Comparison of ENCODE assay signal across 26 mouse cellular contexts in the genomic region with DNA sequence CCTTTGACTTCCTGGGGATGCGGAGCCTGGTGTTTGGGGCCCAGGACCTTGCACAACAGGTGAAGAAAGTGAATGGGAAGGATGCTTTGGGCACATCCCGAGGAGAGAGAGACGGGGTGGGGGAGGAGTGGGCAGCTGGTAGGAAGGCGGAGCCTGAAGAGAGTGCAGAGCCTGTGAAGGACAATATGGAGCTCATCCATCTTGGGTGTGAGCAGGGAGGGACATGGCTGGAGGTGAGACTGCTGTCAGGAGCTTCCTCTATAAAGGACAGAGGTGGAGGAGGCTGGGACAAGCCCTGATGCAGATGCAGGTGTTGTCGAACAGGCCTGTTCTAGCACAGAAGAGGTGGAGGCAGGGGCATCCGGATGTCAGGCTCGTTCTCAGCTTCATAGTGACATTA. TPM values are rescaled to one million over a fixed set of nuclear protein-coding genes. Genes with fewer than 3 reads are reported as not detected.
DNase-seq lines count a peak whose midpoint lies in the region; ATAC-seq lines count a peak whose summit lies in the region.
"Had no signal": no experiment of that assay in that cellular context is flagged by ENCODE, and none has a peak within 500 bp of the region (broad histone marks: within the 10 kb centered on the region; RNA-seq: fewer than 3 reads in every experiment).

No protein-coding gene starts in this region.

- H3K36me3 ChIP-seq in embryonic facial prominence, embryonic 12.5 days: 0 out of 2 replicates have a peak, but pooled peaks cover 5% of the 10 kb centered on the region
- peaks cover 2% of the 10 kb centered on the region; the same call in 1 of the 2 replicates for H3K36me3 ChIP-seq in embryonic facial prominence, embryonic 10.5 days (replicated peaks)
- H3K36me3 ChIP-seq in hindbrain, embryonic 14.5 days (replicated peaks; ENCODE audit: control insufficient read depth, insufficient read depth): no peaks in the 10 kb centered on the region
- H3K36me3 ChIP-seq in hindbrain, embryonic 12.5 days: peaks cover 3% of the 10 kb centered on the region; the same call in 1 of the 2 replicates
- H3K36me3 ChIP-seq in midbrain, embryonic 12.5 days: 0 out of 2 replicates have a peak, but pooled peaks cover 9% of the 10 kb centered on the region
- H3K36me3 ChIP-seq in midbrain, embryonic 14.5 days (ENCODE audit: control insufficient read depth, insufficient read depth, low read length): peaks cover 8% of the 10 kb centered on the region; the same call in 1 of the 2 replicates
- peaks cover 9% of the 10 kb centered on the region; the same call in 1 of the 2 replicates for H3K36me3 ChIP-seq in embryonic facial prominence, embryonic 13.5 days
- H3K36me3 ChIP-seq: forebrain, embryonic 15.5 days; heart, embryonic 13.5 days; intestine, embryonic 15.5 days had no signal

- no peak for DNase-seq in embryonic facial prominence, embryonic 10.5 days (ENCODE audit: low spot score)
- DNase-seq in hindbrain, embryonic 14.5 days (ENCODE audit: low spot score): no peak
- DNase-seq in midbrain, embryonic 14.5 days: no peak
- no peak for DNase-seq in left cerebral cortex, postnatal 36 days (ENCODE audit: low spot score in 2 of 2)
- DNase-seq: adrenal gland, adult 2 months; adrenal gland, postnatal 14 days; cerebellum, adult 11 months; cerebellum, adult 2 months; cerebellum, adult 9-11 months; cerebellum, postnatal 25 days; gastrocnemius, postnatal 25 days; heart, adult 2 months; heart, postnatal 14 days had no signal

- 57% methylated on average over 7 of the region's 7 CpGs for WGBS in embryonic facial prominence, embryonic 12.5 days
- 55% methylated on average over 7 of the region's 7 CpGs for WGBS in embryonic facial prominence, embryonic 10.5 days
- 54% methylated on average over 7 of the region's 7 CpGs for WGBS in hindbrain, embryonic 14.5 days
- 59% methylated on average over 7 of the region's 7 CpGs for WGBS in hindbrain, embryonic 12.5 days
- 57% methylated on average over 7 of the region's 7 CpGs for WGBS in midbrain, embryonic 12.5 days
- 65% methylated on average over 7 of the region's 7 CpGs for WGBS in midbrain, embryonic 14.5 days
- WGBS in embryonic facial prominence, embryonic 13.5 days: 62% methylated on average over 7 of the region's 7 CpGs

- H3K9me3 ChIP-seq in embryonic facial prominence, embryonic 12.5 days: no peaks in the 10 kb centered on the region
- H3K9me3 ChIP-seq in embryonic facial prominence, embryonic 10.5 days: no peaks in the 10 kb centered on the region
- no peaks in the 10 kb centered on the region for H3K9me3 ChIP-seq in hindbrain, embryonic 14.5 days (ENCODE audit: control insufficient read depth, low read length)
- H3K9me3 ChIP-seq in hindbrain, embryonic 12.5 days (replicated peaks): no peaks in the 10 kb centered on the region
- H3K9me3 ChIP-seq in midbrain, embryonic 12.5 days: no peaks in the 10 kb centered on the region
- no peaks in the 10 kb centered on the region for H3K9me3 ChIP-seq in midbrain, embryonic 14.5 days (ENCODE audit: control insufficient read depth, low read length)
- no peaks in the 10 kb centered on the region for H3K9me3 ChIP-seq in embryonic facial prominence, embryonic 13.5 days
- H3K9me3 ChIP-seq: embryonic facial prominence, embryonic 15.5 days; forebrain, embryonic 12.5 days; forebrain, embryonic 15.5 days; heart, embryonic 10.5 days; heart, embryonic 13.5 days; hindbrain, embryonic 15.5 days; intestine, embryonic 15.5 days had no signal

- H3K4me1 ChIP-seq in embryonic facial prominence, embryonic 12.5 days: peaks cover 19% of the 10 kb centered on the region
- H3K4me1 ChIP-seq in embryonic facial prominence, embryonic 10.5 days: peaks cover 24% of the 10 kb centered on the region
- peaks cover 13% of the 10 kb centered on the region; the same call in 1 of the 2 replicates for H3K4me1 ChIP-seq in hindbrain, embryonic 14.5 days (replicated peaks; ENCODE audit: control insufficient read depth, insufficient read depth, low read length)
- H3K4me1 ChIP-seq in hindbrain, embryonic 12.5 days: peaks cover 14% of the 10 kb centered on the region
- H3K4me1 ChIP-seq in midbrain, embryonic 12.5 days: peaks cover 15% of the 10 kb centered on the region; the same call in 1 of the 2 replicates
- H3K4me1 ChIP-seq in midbrain, embryonic 14.5 days (ENCODE audit: control insufficient read depth, insufficient read depth, low read length): peaks cover 15% of the 10 kb centered on the region; the same call in 1 of the 2 replicates
- H3K4me1 ChIP-seq in embryonic facial prominence, embryonic 13.5 days: peaks cover 21% of the 10 kb centered on the region

- peaks cover 30% of the 10 kb centered on the region for H3K27me3 ChIP-seq in embryonic facial prominence, embryonic 12.5 days
- peaks cover 61% of the 10 kb centered on the region for H3K27me3 ChIP-seq in embryonic facial prominence, embryonic 10.5 days (replicated peaks; ENCODE audit: low read depth, poor library complexity, severe bottlenecking)
- H3K27me3 ChIP-seq in hindbrain, embryonic 14.5 days (ENCODE audit: control insufficient read depth, insufficient read depth, low read length): peaks cover 42% of the 10 kb centered on the region
- peaks cover 52% of the 10 kb centered on the region for H3K27me3 ChIP-seq in hindbrain, embryonic 12.5 days
- H3K27me3 ChIP-seq in midbrain, embryonic 12.5 days: peaks cover 65% of the 10 kb centered on the region
- peaks cover 34% of the 10 kb centered on the region for H3K27me3 ChIP-seq in midbrain, embryonic 14.5 days (ENCODE audit: control insufficient read depth, insufficient read depth, low read length)
- peaks cover 44% of the 10 kb centered on the region for H3K27me3 ChIP-seq in embryonic facial prominence, embryonic 13.5 days

- no peak for ATAC-seq in embryonic facial prominence, embryonic 12.5 days (ENCODE audit: insufficient number of reproducible peaks, insufficient read depth, low FRiP score, low TSS enrichment)
- no peak for ATAC-seq in hindbrain, embryonic 14.5 days (ENCODE audit: low FRiP score)
- no peak for ATAC-seq in hindbrain, embryonic 12.5 days (ENCODE audit: low FRiP score)
- no peak for ATAC-seq in midbrain, embryonic 12.5 days (ENCODE audit: low FRiP score, low read depth)
- ATAC-seq in midbrain, embryonic 14.5 days (ENCODE audit: low FRiP score, low TSS enrichment): no peak
- ATAC-seq in embryonic facial prominence, embryonic 13.5 days (ENCODE audit: insufficient number of reproducible peaks, insufficient read depth, low FRiP score, low TSS enrichment, low read depth): no peak
- ATAC-seq: forebrain, embryonic 15.5 days had no signal

- H3K4me2 ChIP-seq in embryonic facial prominence, embryonic 12.5 days (replicated peaks): no peak overlapping the region
- H3K4me2 ChIP-seq in hindbrain, embryonic 14.5 days (replicated peaks): no peak overlapping the region
- no peak overlapping the region for H3K4me2 ChIP-seq in hindbrain, embryonic 12.5 days (replicated peaks)
- no peak overlapping the region for H3K4me2 ChIP-seq in midbrain, embryonic 12.5 days (replicated peaks)
- H3K4me2 ChIP-seq in midbrain, embryonic 14.5 days (ENCODE audit: low read length): no peak overlapping the region
- H3K4me2 ChIP-seq in embryonic facial prominence, embryonic 13.5 days: no peak overlapping the region
- H3K4me2 ChIP-seq: forebrain, embryonic 15.5 days had no signal

- 0 out of 2 replicates have a peak overlapping the region, but pooled peaks have one; percentile 7 for H3K9ac ChIP-seq in embryonic facial prominence, embryonic 12.5 days
- H3K9ac ChIP-seq in hindbrain, embryonic 14.5 days: 0 out of 2 replicates have a peak overlapping the region, but pooled peaks have one; percentile 7
- H3K9ac ChIP-seq in hindbrain, embryonic 12.5 days: no peak overlapping the region
- 0 out of 2 replicates have a peak overlapping the region, but pooled peaks have one; percentile 11 for H3K9ac ChIP-seq in midbrain, embryonic 12.5 days (replicated peaks)
- no peak overlapping the region for H3K9ac ChIP-seq in midbrain, embryonic 14.5 days (replicated peaks; ENCODE audit: low read length)
- H3K9ac ChIP-seq in embryonic facial prominence, embryonic 13.5 days: 0 out of 2 replicates have a peak overlapping the region, but pooled peaks have one; percentile 3
- H3K9ac ChIP-seq: embryonic facial prominence, embryonic 15.5 days; forebrain, embryonic 15.5 days; hindbrain, embryonic 15.5 days had no signal

- H3K4me3 ChIP-seq in embryonic facial prominence, embryonic 12.5 days: no peak overlapping the region
- no peak overlapping the region for H3K4me3 ChIP-seq in embryonic facial prominence, embryonic 10.5 days
- H3K4me3 ChIP-seq in hindbrain, embryonic 14.5 days (replicated peaks; ENCODE audit: low read length): no peak overlapping the region
- no peak overlapping the region for H3K4me3 ChIP-seq in hindbrain, embryonic 12.5 days
- H3K4me3 ChIP-seq in midbrain, embryonic 12.5 days: no peak overlapping the region
- no peak overlapping the region for H3K4me3 ChIP-seq in midbrain, embryonic 14.5 days (replicated peaks; ENCODE audit: low read depth, low read length)
- H3K4me3 ChIP-seq in embryonic facial prominence, embryonic 13.5 days: no peak overlapping the region
- H3K4me3 ChIP-seq: erythroblast, embryonic 14.5 days; forebrain, embryonic 15.5 days; heart, adult 2 months; hindbrain, embryonic 15.5 days had no signal

- intact Hi-C loops in left cerebral cortex, postnatal 36 days (cut with DNase I): no loop called here

- H3K27ac ChIP-seq in embryonic facial prominence, embryonic 12.5 days: no peak overlapping the region
- H3K27ac ChIP-seq in embryonic facial prominence, embryonic 10.5 days (replicated peaks): no peak overlapping the region
- H3K27ac ChIP-seq in hindbrain, embryonic 14.5 days: no peak overlapping the region
- no peak overlapping the region for H3K27ac ChIP-seq in hindbrain, embryonic 12.5 days
- no peak overlapping the region for H3K27ac ChIP-seq in midbrain, embryonic 12.5 days (replicated peaks)
- no peak overlapping the region for H3K27ac ChIP-seq in midbrain, embryonic 14.5 days (replicated peaks; ENCODE audit: low read depth, low read length)
- no peak overlapping the region for H3K27ac ChIP-seq in embryonic facial prominence, embryonic 13.5 days
- H3K27ac ChIP-seq: embryonic facial prominence, embryonic 15.5 days; forebrain, embryonic 12.5 days; forebrain, embryonic 15.5 days; heart, adult 2 months; heart, embryonic 10.5 days; heart, embryonic 13.5 days; hindbrain, embryonic 15.5 days; intestine, embryonic 15.5 days had no signal

RNA-seq across cellular contexts. Expression of gene Fam129c, which starts 6.6 kb away (rescaled TPM):
- 4.5 and 6.2 TPM in 2 replicates for polyA plus RNA-seq in embryonic facial prominence, embryonic 12.5 days (2016; fragmentation: Nextera tagmentation; extraction: Ambion mirVana)
- polyA plus RNA-seq in embryonic facial prominence, embryonic 10.5 days (2016; fragmentation: Nextera tagmentation; extraction: Ambion mirVana): 4.8 and 5.0 TPM in 2 replicates
- polyA plus RNA-seq in hindbrain, embryonic 14.5 days (2014; fragmentation: Nextera tagmentation; extraction: Ambion mirVana): 5.2 and 5.7 TPM in 2 replicates
- 5.3 and 6.3 TPM in 2 replicates for polyA plus RNA-seq in hindbrain, embryonic 12.5 days (2016; fragmentation: Nextera tagmentation; extraction: Ambion mirVana)
- 6.5 and 6.9 TPM in 2 replicates for polyA plus RNA-seq in midbrain, embryonic 12.5 days (2016; fragmentation: Nextera tagmentation; extraction: Ambion mirVana)
- polyA plus RNA-seq in midbrain, embryonic 14.5 days (2014; fragmentation: Nextera tagmentation; extraction: Ambion mirVana): 6.3 and 8.5 TPM in 2 replicates
- 4.8 and 7.7 TPM in 2 replicates for polyA plus RNA-seq in embryonic facial prominence, embryonic 13.5 days (2015; fragmentation: Nextera tagmentation; extraction: Ambion mirVana)
- total RNA-seq in left cerebral cortex, postnatal 36 days (2021): 1 to 10 TPM; 3.9 to 4.0 TPM

RNA-seq across cellular contexts. Expression of gene Colgalt1, which starts 6.8 kb away (rescaled TPM):
- 72.7 and 72.8 TPM in 2 replicates for polyA plus RNA-seq in embryonic facial prominence, embryonic 12.5 days (2016; fragmentation: Nextera tagmentation; extraction: Ambion mirVana)
- polyA plus RNA-seq in embryonic facial prominence, embryonic 10.5 days (2016; fragmentation: Nextera tagmentation; extraction: Ambion mirVana): 52.1 and 53.7 TPM in 2 replicates
- 62.4 and 66.0 TPM in 2 replicates for polyA plus RNA-seq in hindbrain, embryonic 14.5 days (2014; fragmentation: Nextera tagmentation; extraction: Ambion mirVana)
- 63.7 and 65.9 TPM in 2 replicates for polyA plus RNA-seq in hindbrain, embryonic 12.5 days (2016; fragmentation: Nextera tagmentation; extraction: Ambion mirVana)
- 52.1 and 56.2 TPM in 2 replicates for polyA plus RNA-seq in midbrain, embryonic 12.5 days (2016; fragmentation: Nextera tagmentation; extraction: Ambion mirVana)
- 60.4 and 70.3 TPM in 2 replicates for polyA plus RNA-seq in midbrain, embryonic 14.5 days (2014; fragmentation: Nextera tagmentation; extraction: Ambion mirVana)
- 75.5 and 78.2 TPM in 2 replicates for polyA plus RNA-seq in embryonic facial prominence, embryonic 13.5 days (2015; fragmentation: Nextera tagmentation; extraction: Ambion mirVana)
- total RNA-seq in left cerebral cortex, postnatal 36 days (2021): 10 to 100 TPM; 48.5 to 52.2 TPM

RNA-seq across cellular contexts. Expression of gene Pgls, which starts 12.0 kb away (rescaled TPM):
- 230 and 236 TPM in 2 replicates for polyA plus RNA-seq in embryonic facial prominence, embryonic 12.5 days (2016; fragmentation: Nextera tagmentation; extraction: Ambion mirVana)
- 249 and 260 TPM in 2 replicates for polyA plus RNA-seq in embryonic facial prominence, embryonic 10.5 days (2016; fragmentation: Nextera tagmentation; extraction: Ambion mirVana)
- 243 and 246 TPM in 2 replicates for polyA plus RNA-seq in hindbrain, embryonic 14.5 days (2014; fragmentation: Nextera tagmentation; extraction: Ambion mirVana)
- 197 and 202 TPM in 2 replicates for polyA plus RNA-seq in hindbrain, embryonic 12.5 days (2016; fragmentation: Nextera tagmentation; extraction: Ambion mirVana)
- 215 and 216 TPM in 2 replicates for polyA plus RNA-seq in midbrain, embryonic 12.5 days (2016; fragmentation: Nextera tagmentation; extraction: Ambion mirVana)
- 241 and 269 TPM in 2 replicates for polyA plus RNA-seq in midbrain, embryonic 14.5 days (2014; fragmentation: Nextera tagmentation; extraction: Ambion mirVana)
- 224 and 244 TPM in 2 replicates for polyA plus RNA-seq in embryonic facial prominence, embryonic 13.5 days (2015; fragmentation: Nextera tagmentation; extraction: Ambion mirVana)
- total RNA-seq in left cerebral cortex, postnatal 36 days (2021): 10 to 100 TPM; 31.1 to 41.6 TPM

RNA-seq across cellular contexts. Expression of gene Slc27a1, which starts 35.3 kb away (rescaled TPM):
- 48.4 and 48.6 TPM in 2 replicates for polyA plus RNA-seq in embryonic facial prominence, embryonic 12.5 days (2016; fragmentation: Nextera tagmentation; extraction: Ambion mirVana)
- 21.8 and 30.7 TPM in 2 replicates for polyA plus RNA-seq in embryonic facial prominence, embryonic 10.5 days (2016; fragmentation: Nextera tagmentation; extraction: Ambion mirVana)
- polyA plus RNA-seq in hindbrain, embryonic 14.5 days (2014; fragmentation: Nextera tagmentation; extraction: Ambion mirVana): 41.6 and 57.3 TPM in 2 replicates
- polyA plus RNA-seq in hindbrain, embryonic 12.5 days (2016; fragmentation: Nextera tagmentation; extraction: Ambion mirVana): 51.3 and 54.8 TPM in 2 replicates
- polyA plus RNA-seq in midbrain, embryonic 12.5 days (2016; fragmentation: Nextera tagmentation; extraction: Ambion mirVana): 38.4 and 44.4 TPM in 2 replicates
- 33.5 and 41.6 TPM in 2 replicates for polyA plus RNA-seq in midbrain, embryonic 14.5 days (2014; fragmentation: Nextera tagmentation; extraction: Ambion mirVana)
- 47.8 and 59.4 TPM in 2 replicates for polyA plus RNA-seq in embryonic facial prominence, embryonic 13.5 days (2015; fragmentation: Nextera tagmentation; extraction: Ambion mirVana)
- 100 to 1,000 TPM in 1 of 2 experiments, 10 to 100 TPM in 1; 94.7 to 109 TPM for total RNA-seq in left cerebral cortex, postnatal 36 days (2021)

RNA-seq across cellular contexts. Expression of gene Nxnl1, which starts 37.6 kb away (rescaled TPM):
- polyA plus RNA-seq in embryonic facial prominence, embryonic 12.5 days (2016; fragmentation: Nextera tagmentation; extraction: Ambion mirVana): not detected in 2 replicates
- 0.15 TPM in 1 of 2 replicates, not detected in the other for polyA plus RNA-seq in embryonic facial prominence, embryonic 10.5 days (2016; fragmentation: Nextera tagmentation; extraction: Ambion mirVana)
- polyA plus RNA-seq in hindbrain, embryonic 14.5 days (2014; fragmentation: Nextera tagmentation; extraction: Ambion mirVana): 0.13 TPM in 1 of 2 replicates, not detected in the other
- polyA plus RNA-seq in hindbrain, embryonic 12.5 days (2016; fragmentation: Nextera tagmentation; extraction: Ambion mirVana): not detected in 2 replicates
- not detected in 2 replicates for polyA plus RNA-seq in midbrain, embryonic 12.5 days (2016; fragmentation: Nextera tagmentation; extraction: Ambion mirVana)
- not detected in 2 replicates for polyA plus RNA-seq in midbrain, embryonic 14.5 days (2014; fragmentation: Nextera tagmentation; extraction: Ambion mirVana)
- not detected in 2 replicates for polyA plus RNA-seq in embryonic facial prominence, embryonic 13.5 days (2015; fragmentation: Nextera tagmentation; extraction: Ambion mirVana)
- total RNA-seq in left cerebral cortex, postnatal 36 days (2021): under 1 TPM; 0.18 to 0.22 TPM
- total RNA-seq: common myeloid progenitor, adult 5-6 weeks had no signal
- polyA plus RNA-seq: erythroblast, embryonic 14.5 days; forebrain, embryonic 12.5 days; forebrain, embryonic 15.5 days; heart, embryonic 10.5 days; heart, embryonic 13.5 days had no signal

Comparison
In these comparisons a context has a peak if more than half of its experiments do, and no peak if none do; other contexts are left out.
1. H3K9ac ChIP-seq: peak in embryonic facial prominence, embryonic 12.5 days (single experiment), hindbrain, embryonic 14.5 days (single experiment), midbrain, embryonic 12.5 days (single experiment) and embryonic facial prominence, embryonic 13.5 days (single experiment); none in hindbrain, embryonic 12.5 days (single experiment) and midbrain, embryonic 14.5 days (single experiment).